Mouse (Mus musculus) lung, adult 2 months (tissue): ENCODE results near the gene Ube3b.

Source experiments
- CTCF ChIP-seq: fragments of 200-500 bp; IDR thresholded peaks from 2 replicates; pipeline ENCODE4 v1.5.1; 2011; ENCODE audit warnings: mild to moderate bottlenecking, low read length, control low read depth; ENCODE audit not compliant: insufficient read depth
- POLR2A ChIP-seq: fragments of 200-500 bp; IDR thresholded peaks from 2 replicates; pipeline ENCODE4 v1.6.1; 2011; ENCODE audit warnings: low read depth, mild to moderate bottlenecking, control low read depth, low read length, borderline replicate concordance; ENCODE audit errors: extremely low read depth

DNA sequence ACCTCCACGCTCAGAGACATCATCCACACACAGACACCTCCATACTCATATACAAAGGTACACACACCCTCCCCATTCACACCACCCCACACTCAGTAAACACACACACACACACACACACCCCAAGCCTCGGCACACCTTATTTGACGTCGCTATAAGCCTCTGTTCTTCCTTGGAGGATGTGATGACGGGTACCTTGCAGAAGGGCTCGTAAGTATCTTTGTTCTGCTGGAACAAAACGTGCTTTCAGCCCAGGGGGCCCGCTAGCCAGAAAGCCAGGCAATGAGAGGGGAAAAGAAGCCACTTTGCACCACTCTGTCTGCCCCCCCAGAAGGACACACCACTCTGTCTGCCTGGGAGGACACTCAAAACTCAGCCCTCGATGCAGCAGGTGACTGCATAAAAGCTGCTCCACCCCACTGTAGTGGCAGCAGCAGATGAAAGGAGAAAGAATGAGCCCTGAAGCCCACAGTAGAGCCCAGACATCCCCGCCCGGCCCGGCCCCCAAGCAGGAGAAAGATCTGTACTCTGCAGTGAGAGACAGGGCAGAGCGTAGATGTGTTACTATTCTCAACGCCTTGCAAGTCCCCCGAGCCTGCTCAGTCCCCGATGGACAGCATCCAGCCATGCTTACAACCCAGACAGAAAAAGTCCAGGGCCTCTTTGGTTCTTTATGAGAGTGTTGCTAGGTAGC is 11.5 kb upstream of the Ube3b start:
- no peak for TF ChIP-seq POLR2A
- no peak for TF ChIP-seq CTCF
